Mouse (Mus musculus) liver, embryonic 14.5 days (tissue): ENCODE data around the gene Mfsd12. TPM values are rescaled to one million over a fixed set of nuclear protein-coding genes. Genes with fewer than 3 reads are reported as not detected.

Source experiments
- ATAC-seq: fragments of 200-750 bp; cut with Nextera tagmentation; 2 replicates; pipeline ENCODE4 v1.8.0; 2017; ENCODE audit warnings: moderate number of reproducible peaks, mild to moderate bottlenecking, moderate library complexity; ENCODE audit not compliant: insufficient read depth
- DNase-seq, 3 experiments: peaks; one replicate each; pipeline ENCODE4 v3.0.0-alpha.2; 2012 to 2013; ENCODE audit warnings: low read depth in 3 of 3, low spot score in 3 of 3
- H3K27ac ChIP-seq: fragments of 300-500 bp; sonication (generic); 2 replicates; pipeline ENCODE4 v1.5.1; 2014; ENCODE audit warnings: moderate library complexity, mild to moderate bottlenecking, control low read depth, inconsistent platforms
- H3K27me3 ChIP-seq: fragments of 300-500 bp; sonication (generic); 2 replicates; pipeline ENCODE4 v1.6.1; 2014; ENCODE audit warnings: mild to moderate bottlenecking, low read length, moderate library complexity; ENCODE audit not compliant: control insufficient read depth, insufficient read depth
- H3K36me3 ChIP-seq: fragments of 300-500 bp; sonication (generic); replicated peaks from 2 replicates; pipeline ENCODE4 v1.6.1; 2014; ENCODE audit warnings: low read depth; ENCODE audit not compliant: control insufficient read depth, insufficient read depth
- H3K4me1 ChIP-seq, 2 experiments: fragments of 200-500 bp in 1 of 2; fragments of 300-500 bp in 1 of 2; sonication (generic) in 1 of 2; replicated peaks; 2 replicates each; pipeline ENCODE4 v1.6.1; 2012 to 2014; ENCODE audit warnings: antibody characterized with exemption in 1 of 2, inconsistent platforms in 1 of 2, low read length in 1 of 2; ENCODE audit not compliant: control insufficient read depth in 2 of 2, insufficient read depth in 2 of 2
- H3K4me2 ChIP-seq: fragments of 300-500 bp; sonication (generic); 2 replicates; pipeline ENCODE4 v1.6.1; 2014; ENCODE audit warnings: low read depth, mild to moderate bottlenecking, control low read depth, moderate library complexity
- H3K4me3 ChIP-seq, 2 experiments: fragments of 200-500 bp in 1 of 2; fragments of 300-500 bp in 1 of 2; sonication (generic) in 1 of 2; 2 replicates each; pipeline ENCODE4 v1.5.1; 2012 to 2014; ENCODE audit warnings: low read depth in 2 of 2, low read length in 2 of 2, mild to moderate bottlenecking in 2 of 2, control low read depth in 1 of 2, inconsistent platforms in 1 of 2, moderate library complexity in 1 of 2; ENCODE audit not compliant: insufficient read depth in 1 of 2
- H3K9ac ChIP-seq: fragments of 300-500 bp; sonication (generic); replicated peaks from 2 replicates; pipeline ENCODE4 v1.6.1; 2014; ENCODE audit warnings: mild to moderate bottlenecking, control low read depth, moderate library complexity
- H3K9me3 ChIP-seq: fragments of 300-500 bp; sonication (generic); 2 replicates; pipeline ENCODE4 v1.6.1; 2016; ENCODE audit warnings: low read length, mixed read lengths; ENCODE audit not compliant: control insufficient read depth
- CTCF ChIP-seq: IDR thresholded peaks from 2 replicates; pipeline ENCODE4 v1.5.1; 2016; ENCODE audit warnings: antibody characterized with exemption, low read depth, control low read depth
- EP300 ChIP-seq: IDR thresholded peaks from 2 replicates; pipeline ENCODE4 v1.6.1; 2016; ENCODE audit warnings: antibody characterized with exemption, low read depth
- WGBS: fragments of 180-500 bp; shearing (Covaris S2); extraction: QIAGEN DNeasy Blood & Tissue Kit; methylation state at CpG from one replicate; pipeline ENCODE4 v1.1.7; 2014; ENCODE audit not compliant: insufficient replicate concordance; 5-methylcytosine and 5-hydroxymethylcytosine counted together
- polyA plus RNA-seq, 2 experiments: library from polyadenylated mRNA; depleted of rRNA in 1 of 2; stranded (reverse) in 1 of 2; unstranded in 1 of 2; fragments of >200 nt; fragmentation: Nextera tagmentation in 1 of 2; extraction: Ambion mirVana in 1 of 2; gene quantifications; 2 replicates each; pipeline versions ENCODE4 v1.2.1 to v1.2.3; 2012 to 2014

Mfsd12 gene
- polyA plus RNA-seq, 2 experiments, result 6.1 to 8.4 TPM

DNA sequence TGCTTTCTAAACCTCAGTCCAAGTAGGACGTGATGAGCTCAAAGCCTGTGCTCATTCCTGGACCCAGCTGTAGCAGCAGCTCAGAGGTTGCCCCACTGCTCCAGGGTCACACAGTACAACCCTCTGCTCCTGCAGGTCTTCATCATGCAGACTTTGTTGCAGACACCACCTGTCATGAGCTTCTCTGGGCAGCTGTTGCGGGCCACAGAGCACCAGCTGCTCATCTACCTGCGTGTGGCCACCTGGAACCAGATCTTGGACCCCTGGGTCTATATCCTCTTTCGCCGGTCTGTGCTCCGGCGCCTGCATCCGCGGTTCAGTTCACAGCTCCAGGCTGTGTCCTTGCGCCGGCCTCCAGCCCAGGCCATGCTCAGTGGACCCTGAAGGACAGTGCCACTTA is 23.0 kb upstream of the Mfsd12 start:
- WGBS, result 69% methylated on average over 11 of the region's 11 CpGs
- Histone ChIP-seq H3K4me2 (no peak overlapping the region), H3K4me1 (no peaks in the 10 kb centered on the region), H3K9ac (no peak overlapping the region), H3K4me3 (no peak overlapping the region), H3K27me3 (no peaks in the 10 kb centered on the region; the same call in 1 of the 2 replicates), H3K9me3 (no peaks in the 10 kb centered on the region), H3K36me3 (no peaks in the 10 kb centered on the region), H3K27ac (no peak overlapping the region)
- DNase-seq (no peak), ATAC-seq (no peak)
- TF ChIP-seq CTCF (no peak), EP300 (no peak)

DNA sequence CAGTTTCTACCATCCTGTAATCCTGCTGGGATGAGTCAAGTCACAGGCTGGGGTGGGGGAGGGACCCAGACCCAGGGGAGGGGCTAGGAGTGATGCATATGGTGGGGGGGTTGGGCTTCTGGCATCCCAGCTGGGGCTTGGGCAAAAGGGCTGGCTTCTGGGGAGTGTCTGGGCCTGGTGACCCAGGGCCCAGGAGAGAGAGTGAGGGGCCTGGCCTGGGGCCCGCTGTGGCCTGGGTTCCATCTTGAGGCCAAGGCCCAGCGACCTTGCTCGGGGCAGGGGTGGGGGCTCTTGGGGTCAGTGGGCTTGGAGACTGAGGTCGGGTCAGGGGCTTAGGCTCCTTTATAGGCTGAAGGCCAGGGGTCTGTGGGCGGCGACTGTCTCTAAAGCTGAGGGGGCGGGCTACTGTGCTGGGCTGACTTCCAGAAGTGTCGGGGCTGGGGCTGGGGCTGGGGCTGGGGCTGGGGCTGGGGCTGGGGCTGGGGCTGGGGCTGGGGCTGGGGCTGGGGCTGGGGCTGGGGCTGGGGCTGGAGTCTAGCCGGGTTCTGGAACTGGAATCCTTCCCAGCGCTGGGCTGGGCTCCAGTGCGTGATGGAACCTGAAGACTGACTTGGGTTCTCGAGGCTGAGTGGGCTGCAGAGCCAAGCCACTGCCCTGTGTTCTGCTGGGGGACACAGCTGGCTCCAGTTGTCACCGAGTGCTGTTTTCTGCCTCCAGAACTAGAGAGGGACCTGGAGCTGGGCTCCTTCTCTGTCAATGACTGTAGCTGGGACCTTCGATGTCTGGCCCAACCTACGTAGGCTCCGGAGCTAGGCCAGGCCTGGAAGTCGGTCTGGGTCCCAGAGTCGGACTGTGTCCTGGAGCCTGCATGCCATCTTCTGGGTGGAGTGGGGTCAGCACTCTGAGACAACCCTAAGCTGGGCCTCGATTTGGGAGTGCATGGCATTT is 21.6 kb upstream of the Mfsd12 start:
- no peak overlapping the region for H3K27ac ChIP-seq
- DNase-seq (no peak), ATAC-seq (no peak)
- no peaks in the 10 kb centered on the region; the same call in 1 of the 2 replicates for H3K27me3 ChIP-seq
- H3K9me3 ChIP-seq, result no peaks in the 10 kb centered on the region
- 70% methylated on average over 19 of the region's 19 CpGs for WGBS
- no peak overlapping the region for H3K9ac ChIP-seq
- TF ChIP-seq EP300 (no peak), CTCF (no peak)
- no peak overlapping the region for H3K4me3 ChIP-seq
- peaks cover 5% of the 10 kb centered on the region in 2 experiments for H3K4me1 ChIP-seq
- H3K36me3 ChIP-seq, result no peaks in the 10 kb centered on the region
- no peak overlapping the region for H3K4me2 ChIP-seq

DNA sequence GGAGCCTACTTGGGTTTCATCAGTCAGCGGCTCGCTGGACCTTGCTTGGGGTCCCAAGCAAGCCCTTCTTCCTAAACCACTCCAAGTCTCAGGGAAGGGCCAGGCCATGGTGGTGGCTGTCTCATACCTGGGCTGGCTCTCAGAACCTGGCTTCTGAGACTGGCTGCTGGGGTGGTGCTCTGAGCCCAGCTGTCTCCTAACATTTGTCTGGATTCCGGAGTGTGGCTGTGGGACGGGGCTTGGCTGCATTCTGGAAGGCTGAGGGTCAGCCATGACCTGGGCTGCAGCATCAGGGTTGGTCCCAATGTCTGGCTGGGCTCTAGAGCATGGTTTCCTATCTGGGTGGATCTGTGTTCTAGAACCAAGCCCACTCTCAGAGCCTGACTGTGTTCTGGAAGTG is 20.7 kb upstream of the Mfsd12 start:
- TF ChIP-seq EP300 (no peak), CTCF (no peak)
- peaks cover 8 to 12% of the 10 kb centered on the region in 2 experiments for H3K4me1 ChIP-seq
- H3K27me3 ChIP-seq, result peaks cover 1% of the 10 kb centered on the region
- H3K9ac ChIP-seq, result no peak overlapping the region
- WGBS, result 75% methylated on average over 4 of the region's 4 CpGs
- no peaks in the 10 kb centered on the region for H3K9me3 ChIP-seq
- no peak overlapping the region for H3K4me2 ChIP-seq
- DNase-seq (no peak), ATAC-seq (no peak)
- H3K27ac ChIP-seq, result no peak overlapping the region
- no peaks in the 10 kb centered on the region for H3K36me3 ChIP-seq
- no peak overlapping the region for H3K4me3 ChIP-seq

DNA sequence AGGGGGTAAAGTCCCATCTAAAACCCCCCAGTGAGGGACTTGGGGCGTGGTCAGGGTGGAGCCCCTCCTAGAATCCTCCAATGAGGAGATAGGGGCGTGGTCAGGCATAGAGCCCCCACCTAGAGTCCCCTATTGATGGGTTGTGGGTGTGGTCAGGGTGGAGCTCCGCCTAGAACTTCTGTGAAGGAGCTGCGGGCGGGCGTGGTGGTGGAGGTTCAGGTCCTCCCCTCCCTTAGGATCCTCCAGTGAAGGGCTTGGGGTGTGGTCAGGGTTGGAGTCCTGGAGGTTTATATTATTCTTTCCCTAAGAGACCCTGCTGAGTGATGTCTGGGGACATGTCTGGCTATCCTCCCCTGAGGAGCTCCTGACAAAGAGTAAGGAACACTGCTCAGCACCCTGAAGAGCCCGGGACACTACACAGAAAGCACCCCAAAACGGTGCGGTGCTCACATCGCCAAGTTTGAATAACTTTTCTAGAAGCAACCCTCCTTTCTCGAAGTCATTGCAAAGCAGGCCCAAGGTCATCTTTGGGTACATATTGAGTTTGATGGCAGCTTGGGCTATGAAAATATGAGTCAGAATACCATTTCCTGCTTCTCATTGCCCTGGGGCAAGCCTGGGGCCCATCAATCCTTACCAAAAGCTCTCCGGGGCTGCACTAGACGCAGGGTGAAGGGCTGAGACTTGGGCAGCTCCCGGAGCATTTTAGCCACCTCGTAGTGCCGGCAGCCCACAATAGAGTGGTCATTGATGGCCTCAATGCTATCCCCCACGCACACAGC is 16.5 kb upstream of the Mfsd12 start:
- Histone ChIP-seq H3K36me3 (no peaks in the 10 kb centered on the region), H3K9me3 (no peaks in the 10 kb centered on the region), H3K4me3 (no peak overlapping the region), H3K27ac (no peak overlapping the region), H3K27me3 (peaks cover 41% of the 10 kb centered on the region), H3K4me1 (peaks cover 8 to 12% of the 10 kb centered on the region in 2 experiments), H3K9ac (no peak overlapping the region), H3K4me2 (no peak overlapping the region)
- WGBS, result 35% methylated on average over 17 of the region's 17 CpGs
- peak; percentile 50; the same call in 1 of the 2 replicates for ATAC-seq
- no peak for TF ChIP-seq CTCF
- no peak for TF ChIP-seq EP300
- DNase-seq, result no peak

DNA sequence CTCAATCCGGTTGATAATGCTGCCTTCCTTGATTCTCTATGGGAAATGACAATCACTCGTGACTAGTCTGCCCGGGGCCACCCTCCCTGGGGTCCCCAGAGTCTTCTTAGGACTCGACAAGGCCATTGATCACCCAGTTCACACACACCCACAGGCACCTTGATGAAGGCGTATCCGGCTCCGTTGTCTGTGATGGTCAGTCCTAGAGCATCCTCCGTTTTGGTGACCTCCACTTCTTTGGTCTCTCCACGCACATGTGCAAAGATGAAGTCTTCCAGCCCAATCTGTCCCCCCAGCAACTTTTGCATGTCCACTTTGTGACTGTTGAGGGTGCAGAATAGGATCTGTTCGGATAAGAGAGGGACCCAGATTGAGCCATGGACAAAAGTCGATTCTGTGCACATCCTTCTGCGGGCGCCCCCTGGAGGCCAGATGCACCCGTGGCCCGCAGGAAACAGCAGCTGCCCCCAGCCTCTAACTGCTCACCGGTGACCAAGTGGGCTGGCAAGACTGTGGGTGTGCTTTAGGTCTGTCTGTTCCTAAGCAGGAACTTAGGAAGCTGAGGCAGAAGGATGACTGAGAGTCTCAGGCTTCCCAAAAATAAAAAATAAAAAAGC is 15.8 kb upstream of the Mfsd12 start:
- DNase-seq (no peak), ATAC-seq (no peak)
- Histone ChIP-seq H3K9ac (no peak overlapping the region), H3K27ac (no peak overlapping the region), H3K9me3 (no peaks in the 10 kb centered on the region), H3K4me2 (no peak overlapping the region), H3K36me3 (no peaks in the 10 kb centered on the region), H3K27me3 (peaks cover 41% of the 10 kb centered on the region), H3K4me3 (no peak overlapping the region), H3K4me1 (peaks cover 9 to 12% of the 10 kb centered on the region in 2 experiments)
- TF ChIP-seq CTCF (peak; percentile 91), EP300 (no peak)
- WGBS, result 36% methylated on average over 16 of the region's 16 CpGs
